Mouse (Mus musculus) megakaryocyte-erythroid progenitor cell, adult 5-6 weeks (primary cell): ENCODE data around the gene Plxna1. TPM values are rescaled to one million over a fixed set of nuclear protein-coding genes. Genes with fewer than 3 reads are reported as not detected.

Experiments used
- ATAC-seq: replicated peaks from 2 replicates; pipeline ENCODE4 v1.8.0; 2016; ENCODE audit warnings: mild to moderate bottlenecking, inconsistent platforms; ENCODE audit not compliant: severe bottlenecking, poor library complexity, low FRiP score, low TSS enrichment
- total RNA-seq, 2 experiments: library from RNA; stranded (forward) in 1 of 2; stranded (reverse) in 1 of 2; fragments of 200-1000, 215-1000 nt in 1 of 2; fragments of >200 nt in 1 of 2; fragmentation: Nextera tagmentation in 1 of 2; gene quantifications; 2 replicates each; pipeline ENCODE4 v1.2.3; 2014 to 2017

Plxna1 gene
- total RNA-seq, 2 experiments from 2014 or later = 4.8 to 6.2 TPM

DNA sequence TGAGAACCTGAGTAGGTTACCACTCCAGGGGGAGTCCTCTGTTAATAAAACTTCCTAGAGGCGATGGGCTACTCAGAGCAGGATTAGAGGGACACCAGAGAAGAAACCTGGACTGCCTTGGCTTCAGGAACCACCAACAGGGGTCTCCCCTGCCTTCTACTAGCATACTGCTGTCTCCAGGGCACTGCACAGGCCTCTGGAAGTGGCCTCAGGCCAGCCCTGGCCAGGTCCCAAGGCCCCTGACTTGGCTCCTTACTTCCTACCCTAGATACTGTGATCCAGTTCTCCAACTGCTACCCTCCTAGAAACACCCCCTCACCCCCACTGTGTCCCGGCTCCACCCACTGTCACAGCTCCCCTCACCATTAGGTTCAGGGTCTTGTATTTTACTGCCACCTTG, 23.0 kb downstream of the Plxna1 start:
- no peak for ATAC-seq

DNA sequence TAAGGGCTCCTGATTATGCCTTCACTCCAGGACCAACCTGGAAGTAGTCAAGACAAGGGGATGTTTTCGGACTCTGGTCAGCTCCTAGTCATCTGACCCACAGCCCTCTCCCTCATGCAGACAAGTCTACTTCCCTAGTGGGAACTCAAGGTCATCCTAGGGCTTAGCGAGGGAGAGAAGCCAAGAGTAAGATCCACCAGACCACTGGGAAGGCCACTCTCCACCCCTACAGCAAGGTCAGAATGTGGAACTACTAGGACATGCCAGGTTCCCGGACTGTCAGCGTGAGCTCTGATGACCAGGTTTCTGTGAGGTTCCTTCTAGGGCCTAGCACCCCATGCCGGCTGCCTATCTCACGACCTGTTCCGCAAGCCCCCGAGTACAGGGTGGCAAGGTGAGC, 23.7 kb downstream of the Plxna1 start:
- ATAC-seq = no peak

DNA sequence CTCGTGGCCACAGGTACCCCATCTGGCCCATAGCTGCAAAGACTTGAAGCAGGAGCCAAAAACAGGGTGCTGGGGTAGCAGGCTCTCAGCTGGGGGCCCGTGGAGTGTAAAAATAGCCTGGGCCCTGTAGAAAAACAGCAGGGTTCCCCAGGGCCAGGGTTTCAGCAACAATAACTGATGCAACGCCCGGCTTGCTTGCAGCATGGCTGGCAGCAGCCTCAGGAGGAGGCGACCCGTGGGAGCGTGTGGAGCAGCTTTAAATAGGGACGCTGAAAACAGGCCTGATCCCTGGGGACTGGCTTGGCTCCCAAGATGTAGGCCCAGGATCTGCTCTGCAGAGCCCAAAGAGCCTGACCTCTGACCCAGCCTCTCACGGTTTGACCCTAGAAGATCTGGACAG, 24.8 kb downstream of the Plxna1 start:
- ATAC-seq = no peak

DNA sequence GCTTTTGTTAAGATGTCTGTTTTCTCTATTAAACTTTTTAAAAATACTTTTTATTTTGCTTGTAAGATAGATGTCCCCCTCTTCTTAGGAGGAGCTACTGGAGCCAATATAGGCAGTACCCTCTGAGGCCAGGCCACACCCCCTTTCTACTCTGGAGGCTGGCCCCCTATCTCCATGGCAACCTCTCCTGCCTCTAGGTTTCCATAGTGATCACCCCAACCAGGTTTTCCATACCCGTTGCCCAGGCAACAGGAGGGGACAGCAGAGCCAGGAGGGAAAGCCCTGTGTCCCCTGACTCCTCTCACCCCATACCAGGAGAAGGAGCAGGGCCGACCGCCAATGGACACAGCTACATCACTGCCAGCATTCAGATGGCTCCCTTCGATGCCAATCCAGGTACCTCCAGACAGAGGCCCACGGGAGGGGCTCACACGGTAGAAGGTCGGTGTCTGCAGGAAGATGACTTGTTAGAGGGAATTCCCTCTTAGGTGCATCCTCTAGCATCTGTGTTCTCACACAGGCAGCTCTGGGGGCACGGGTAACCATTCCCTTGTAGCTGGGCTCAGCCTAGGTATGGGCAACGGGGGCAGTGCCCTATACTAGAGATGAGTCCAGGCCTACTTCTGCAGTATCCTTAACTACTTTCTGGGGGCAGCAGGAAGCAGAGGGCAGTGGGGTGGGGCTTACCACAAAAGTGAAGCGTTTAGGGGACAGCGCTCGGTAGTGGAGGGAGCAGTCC, 28.3 kb downstream of the Plxna1 start:
- ATAC-seq = no peak

DNA sequence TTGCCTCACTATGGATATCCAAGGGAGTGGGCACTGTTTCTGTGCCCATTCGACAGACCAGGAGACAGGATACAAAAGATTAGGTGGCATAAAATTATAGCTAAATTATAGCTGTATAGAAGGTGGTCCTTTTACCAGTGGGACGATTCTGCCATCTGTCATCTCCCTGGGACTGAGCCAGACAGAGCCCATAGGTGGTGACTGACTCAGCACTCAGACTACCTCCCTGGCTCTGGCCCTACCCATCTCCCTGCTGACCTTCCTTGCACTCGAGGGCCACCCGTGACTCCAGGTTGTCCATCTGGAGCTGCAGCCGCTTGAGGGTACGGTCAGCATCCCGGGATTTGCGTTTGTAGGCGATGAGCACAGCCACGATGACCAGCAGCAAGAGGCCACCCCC, 31.5 kb downstream of the Plxna1 start:
- ATAC-seq = no peak

DNA sequence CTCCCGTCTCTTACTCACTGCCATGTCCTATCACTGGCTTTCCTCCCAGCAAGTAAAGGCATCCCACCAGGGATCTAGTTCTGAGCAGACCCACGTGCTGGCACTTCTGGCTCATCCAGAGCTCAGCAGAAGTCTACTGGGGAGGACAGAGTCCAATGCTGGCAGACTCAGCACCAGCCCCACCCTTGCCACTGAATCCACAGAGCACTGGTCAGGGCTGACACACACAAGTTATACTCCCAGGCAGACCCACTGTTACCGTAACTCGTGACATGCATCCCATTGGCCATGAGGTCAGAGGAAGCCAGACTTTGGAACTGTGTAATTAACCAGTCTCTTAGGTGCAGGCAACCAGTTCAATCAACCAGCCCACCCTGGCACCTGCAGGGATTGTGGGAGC, 33.8 kb downstream of the Plxna1 start:
- ATAC-seq = no peak

DNA sequence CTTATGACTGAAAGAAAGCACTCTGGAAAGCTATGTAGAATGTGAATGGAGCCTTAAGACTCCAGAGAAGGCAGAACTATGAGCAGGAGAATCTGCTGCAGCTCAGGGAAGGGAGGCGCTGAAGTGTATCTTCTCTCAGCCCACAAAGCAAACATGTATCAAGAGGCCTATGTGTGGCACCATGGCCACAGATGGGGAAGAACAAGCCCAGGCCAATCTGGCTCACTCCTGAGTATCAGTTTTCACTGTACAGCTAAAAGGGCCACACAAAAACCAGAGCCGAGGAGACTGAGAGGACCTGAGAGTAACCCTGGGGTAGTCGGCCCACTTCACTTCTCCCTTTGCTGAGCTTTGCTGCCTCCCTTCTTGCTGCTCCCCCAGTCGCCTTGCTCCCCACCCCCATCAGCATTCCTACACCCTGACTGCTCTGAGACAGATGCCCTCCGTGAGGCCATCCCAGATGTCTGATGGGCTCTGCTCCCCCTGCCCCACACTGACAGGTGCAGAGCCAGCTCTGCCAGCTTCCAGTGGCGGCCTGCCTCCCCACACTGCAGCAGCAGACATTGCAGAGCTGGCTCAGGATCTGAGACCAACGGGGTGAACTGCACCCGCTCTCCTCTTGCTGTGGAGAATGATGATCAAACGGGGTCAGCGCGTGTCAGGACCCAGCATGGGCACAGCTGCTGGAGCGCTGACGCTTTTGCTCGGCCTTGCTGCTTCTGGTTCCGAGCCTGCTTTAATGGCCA, 34.5 kb downstream of the Plxna1 start:
- no peak for ATAC-seq

DNA sequence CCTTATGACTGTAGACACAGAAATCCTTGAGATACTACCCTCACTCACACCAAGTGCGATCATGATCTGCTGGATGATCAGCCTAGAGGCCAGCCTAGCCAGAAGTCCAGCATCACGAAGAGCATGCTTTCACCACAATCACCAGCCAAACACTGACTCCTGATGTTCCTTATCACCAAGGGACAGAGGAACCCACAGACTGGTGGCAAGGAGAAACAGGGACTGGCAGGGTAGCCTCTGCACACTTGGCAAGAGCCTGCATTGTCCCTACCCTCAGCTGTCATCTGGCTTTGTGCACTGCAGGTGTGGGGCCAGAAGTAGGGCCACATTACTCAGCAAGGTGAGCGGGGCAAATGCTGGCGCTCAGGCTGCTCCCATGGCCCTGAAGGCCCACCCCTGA, 37.6 kb downstream of the Plxna1 start:
- peak; percentile 85 for ATAC-seq

DNA sequence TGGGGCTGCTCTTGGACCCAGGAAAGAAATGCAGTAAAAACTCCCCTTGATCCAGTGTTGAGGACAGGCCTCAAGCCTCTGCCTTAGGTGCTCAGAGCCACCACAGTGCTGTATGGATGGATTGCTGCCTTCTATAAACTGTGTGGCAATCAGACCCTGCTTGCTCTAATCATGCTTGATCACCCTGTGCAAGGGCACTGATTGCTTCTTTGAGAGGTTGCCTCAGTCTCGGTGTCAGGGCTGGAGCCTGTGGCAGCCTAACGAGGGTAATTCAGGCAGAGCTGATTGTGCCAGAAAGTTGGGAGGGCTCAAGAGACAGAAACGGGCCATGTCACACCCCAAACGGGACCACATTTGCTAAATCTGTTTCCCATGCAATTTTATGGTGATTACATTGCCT, 47.2 kb downstream of the Plxna1 start:
- ATAC-seq = no peak

DNA sequence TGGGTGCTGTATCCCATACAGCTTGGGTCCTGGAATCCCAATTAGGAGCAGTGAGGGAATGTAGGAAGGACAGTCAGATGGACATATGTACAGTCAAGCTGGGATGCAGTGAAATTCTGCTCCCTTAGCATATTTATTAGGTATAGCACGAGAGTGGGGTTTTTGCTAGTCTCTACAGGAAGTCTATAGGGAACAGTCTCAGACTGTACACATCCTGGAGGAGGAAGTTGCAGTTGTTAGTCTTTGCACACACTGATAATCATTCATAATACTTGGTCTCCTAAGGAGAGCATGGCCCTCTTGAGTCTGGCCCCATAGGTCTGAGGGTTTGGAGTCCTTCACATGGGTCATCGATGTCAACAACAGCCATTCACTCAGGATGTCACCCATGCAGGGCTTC, 50.9 kb downstream of the Plxna1 start:
- ATAC-seq = no peak

DNA sequence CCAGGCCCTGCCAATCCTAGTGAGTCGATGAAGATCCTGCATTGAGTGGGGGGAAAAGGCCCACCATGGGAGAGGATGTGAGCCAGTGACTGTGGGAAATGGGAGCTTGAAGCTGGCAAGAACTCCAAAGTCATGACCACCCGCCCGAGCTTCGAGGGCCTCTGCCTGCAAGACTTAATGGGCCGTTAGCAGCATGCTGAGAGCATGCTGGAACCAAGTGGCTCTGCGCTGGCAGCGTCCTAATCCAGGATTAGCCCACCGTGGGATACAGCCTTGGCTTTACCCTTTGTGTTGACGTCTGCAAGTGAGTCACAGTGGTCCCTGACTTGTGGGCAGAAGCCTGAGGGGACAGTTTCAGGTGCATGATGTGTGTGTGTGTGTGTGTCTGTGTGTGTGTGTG, 52.2 kb downstream of the Plxna1 start:
- ATAC-seq = no peak

DNA sequence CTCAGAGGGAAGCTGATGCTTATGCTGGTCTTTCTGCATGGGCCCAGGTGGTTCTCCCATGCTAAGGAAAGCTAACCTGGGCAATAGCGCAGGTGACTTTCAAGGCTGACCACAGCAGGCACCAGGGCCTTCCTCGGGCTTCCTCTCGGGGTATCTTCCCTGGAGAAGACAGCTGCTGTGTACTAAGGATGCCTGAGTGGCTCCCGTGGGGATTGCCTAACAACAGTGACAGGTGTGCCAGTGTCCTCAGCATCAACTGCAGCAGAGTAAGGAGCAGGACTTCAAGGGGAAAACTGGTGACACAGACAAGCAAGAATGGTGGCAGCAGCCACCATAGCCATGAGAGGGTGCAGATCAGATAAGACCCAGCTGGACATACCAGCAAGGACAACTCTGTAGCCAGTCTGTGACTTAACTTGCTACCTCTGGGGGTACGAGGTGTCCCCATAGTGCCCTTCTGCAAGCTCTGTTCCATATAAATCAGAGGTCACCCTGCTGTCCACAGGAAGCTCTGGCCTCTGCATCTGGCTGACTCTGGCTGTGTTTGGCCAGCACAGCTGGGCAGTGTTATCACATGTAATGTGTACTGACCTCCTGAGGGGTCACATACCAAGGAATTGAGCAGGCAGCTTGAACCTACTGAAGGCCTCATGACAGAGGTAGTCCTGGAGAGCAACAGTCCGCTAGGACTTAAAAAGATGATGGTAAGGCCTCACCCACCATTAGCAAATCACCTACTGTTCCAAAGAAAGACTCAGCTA, 54.0 kb downstream of the Plxna1 start:
- no peak for ATAC-seq

DNA sequence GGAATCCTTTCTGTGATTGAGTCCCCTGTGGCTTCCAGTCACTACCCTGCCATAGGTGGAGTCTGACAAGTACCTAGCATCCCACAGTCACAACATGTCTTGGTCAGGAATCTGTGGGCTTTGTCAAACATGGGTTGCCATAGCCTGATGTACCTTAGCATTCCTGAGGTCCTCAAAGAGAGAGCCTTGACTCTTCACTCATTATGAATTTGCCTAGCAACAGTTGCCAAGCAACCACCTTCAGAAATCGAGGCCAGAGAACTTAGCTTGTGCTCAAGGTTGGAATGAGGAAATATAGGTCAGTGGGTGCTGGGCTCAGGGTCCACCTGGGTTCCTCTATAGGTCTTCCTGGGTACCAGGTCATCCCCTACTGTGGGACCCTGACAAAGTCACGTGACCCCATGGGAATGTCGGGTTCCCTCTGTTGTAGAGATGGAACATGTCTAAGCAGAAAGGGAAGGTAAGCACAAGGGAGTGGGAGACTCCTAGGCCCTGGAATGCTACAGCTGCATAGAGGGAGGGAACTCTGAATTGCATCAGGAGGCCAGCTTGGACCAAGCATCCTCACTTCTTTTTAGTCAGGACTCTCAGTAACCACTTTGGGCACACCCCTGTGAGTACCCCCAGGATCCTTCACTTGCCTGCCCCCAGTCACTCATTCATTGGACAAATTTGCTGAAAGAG, 57.9 kb downstream of the Plxna1 start:
- ATAC-seq = no peak

DNA sequence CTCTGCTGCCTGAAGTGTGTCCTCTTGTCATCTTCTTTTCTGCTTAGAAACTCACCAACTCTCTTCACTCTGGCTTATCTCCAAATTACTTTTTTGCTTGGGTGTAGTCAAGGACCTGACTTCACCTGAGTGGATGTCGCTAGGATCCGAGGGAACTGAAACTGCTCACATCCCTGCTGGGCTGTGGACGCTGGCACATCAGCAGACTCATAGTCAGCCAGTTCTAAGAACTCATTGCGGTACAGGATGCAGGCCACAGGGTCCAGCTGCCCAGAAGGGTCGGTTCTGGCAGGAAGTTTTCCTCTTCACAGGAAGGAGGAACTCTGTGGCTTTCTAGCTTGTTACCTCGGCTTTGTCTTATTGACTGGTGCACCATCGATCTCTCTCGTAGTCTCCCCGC, 62.6 kb downstream of the Plxna1 start:
- no peak for ATAC-seq

DNA sequence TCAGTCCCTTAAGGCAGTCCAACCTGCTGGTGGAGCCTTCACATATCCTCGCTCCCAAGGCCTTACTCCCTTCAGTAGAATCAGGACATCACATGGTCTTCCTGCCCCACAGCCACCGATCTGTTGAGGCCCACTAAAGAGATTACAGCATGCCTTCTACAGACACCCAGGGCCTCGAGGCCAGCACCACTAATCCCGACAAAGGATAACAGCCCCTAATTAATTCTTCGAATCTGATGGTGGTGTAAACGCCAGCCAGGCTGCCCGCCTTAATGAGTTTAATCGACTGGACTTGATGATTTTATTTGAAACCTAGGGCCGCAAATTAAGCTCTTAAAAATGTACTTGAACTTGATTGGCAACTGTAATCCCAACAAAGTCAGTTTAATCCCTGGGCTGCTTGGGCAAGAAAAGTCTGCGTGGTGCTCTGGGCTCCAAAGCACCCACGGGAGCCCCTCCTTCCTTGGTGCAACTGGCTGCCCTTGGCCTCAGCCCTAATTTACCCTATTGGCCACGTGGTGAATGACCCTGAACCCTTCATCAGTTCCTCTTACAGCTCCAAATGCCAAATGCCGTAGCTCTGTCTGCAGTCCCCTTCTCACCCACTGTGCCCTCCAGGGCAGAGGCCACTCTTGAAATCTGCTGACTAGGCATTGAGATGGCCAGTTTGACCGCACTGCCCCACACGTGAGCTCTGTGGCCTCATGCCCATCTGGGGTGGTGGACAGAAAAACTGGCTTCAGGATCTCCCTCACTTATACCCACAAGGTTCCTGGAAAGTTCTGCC, 65.3 kb downstream of the Plxna1 start:
- no peak for ATAC-seq

DNA sequence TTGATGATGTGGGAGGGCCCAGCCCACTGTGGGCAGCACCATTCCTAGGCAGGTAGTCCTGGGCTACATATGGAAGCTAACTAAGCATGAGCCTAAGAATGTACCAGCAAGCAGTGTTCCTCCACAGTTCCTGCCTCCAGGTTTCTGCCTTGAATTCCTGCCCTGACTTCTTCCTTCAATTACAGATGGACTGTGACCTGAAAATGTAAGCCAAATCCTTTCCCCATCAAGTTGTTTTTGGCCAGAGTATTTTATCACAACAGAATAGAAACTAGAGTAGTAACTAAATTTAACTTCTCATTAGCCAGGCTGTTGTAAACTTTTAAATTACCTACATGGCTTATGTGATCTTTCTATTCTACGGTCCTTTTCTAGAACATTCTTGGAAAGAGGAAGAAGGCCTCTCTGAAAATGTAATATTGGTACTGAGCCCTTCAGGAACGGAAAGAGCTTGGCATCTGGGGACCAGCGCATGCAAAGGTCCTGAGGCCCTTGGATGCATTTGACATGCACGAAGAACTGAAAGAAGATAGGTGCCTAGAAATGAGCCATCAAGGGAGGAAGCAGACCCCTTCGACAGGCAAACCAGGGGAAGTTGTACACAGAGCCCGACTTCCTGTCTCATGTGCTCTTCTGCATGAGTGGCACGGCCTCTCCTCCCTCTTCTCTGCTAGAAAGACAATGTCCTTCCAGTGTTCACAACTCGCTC, 66.3 kb downstream of the Plxna1 start:
- ATAC-seq = no peak

DNA sequence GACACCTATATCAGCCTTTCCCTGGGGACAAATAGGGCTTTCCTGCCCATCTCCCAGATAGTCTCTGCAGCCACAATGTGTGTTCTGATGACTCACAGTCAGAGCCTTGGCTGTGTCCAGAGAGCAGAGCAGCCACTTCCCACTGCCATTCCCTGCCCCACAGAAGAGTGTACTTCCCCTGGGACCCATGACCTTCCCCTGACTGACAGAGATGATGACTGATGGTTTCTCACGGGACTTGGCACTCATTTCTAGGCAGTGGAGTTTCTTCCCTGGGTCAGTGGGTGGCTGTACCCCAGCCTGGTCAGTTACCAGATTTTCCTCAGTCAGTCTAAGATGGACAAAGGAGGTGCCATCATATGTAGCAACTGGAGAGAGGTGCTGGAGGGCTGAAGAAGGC, 67.8 kb downstream of the Plxna1 start:
- no peak for ATAC-seq

DNA sequence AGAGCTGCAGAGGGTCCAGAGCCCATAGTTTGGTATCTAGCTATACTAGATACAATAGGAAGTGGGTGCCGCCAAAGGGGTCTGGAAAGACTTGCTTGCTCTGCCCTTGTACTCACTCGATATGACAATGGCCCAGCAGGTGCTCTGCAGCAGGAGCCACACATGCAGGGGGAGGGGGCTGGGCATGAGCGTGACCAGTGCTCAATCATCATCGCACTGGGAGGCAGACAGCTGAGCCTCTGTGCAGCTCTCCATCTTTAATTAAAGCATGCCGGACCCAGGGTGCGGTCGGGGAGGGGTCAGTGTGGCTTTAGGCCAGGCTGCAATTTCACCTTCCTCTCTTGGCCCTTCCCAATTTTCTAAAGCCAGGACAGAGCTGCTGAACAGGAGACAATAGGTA, 70.9 kb downstream of the Plxna1 start:
- no peak for ATAC-seq

DNA sequence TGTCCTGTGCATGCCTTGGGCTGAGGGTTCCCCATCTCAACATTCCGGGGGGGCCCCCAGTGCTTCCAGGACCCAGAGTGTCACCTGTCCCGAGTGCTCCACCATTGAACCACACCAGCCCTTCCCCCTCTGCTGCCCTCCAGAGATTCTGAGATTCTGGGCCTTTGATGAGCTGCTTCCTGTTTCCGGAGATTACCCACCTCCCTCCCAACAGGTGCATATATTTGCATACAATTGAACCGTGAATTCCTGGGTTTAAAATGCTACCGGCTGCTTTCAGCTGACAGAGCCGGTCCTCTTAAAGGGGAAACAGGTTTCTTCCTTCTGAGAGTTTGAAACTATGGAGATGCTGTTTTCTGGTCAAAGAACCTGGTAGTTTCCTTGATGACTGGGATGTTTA, 74.3 kb downstream of the Plxna1 start:
- ATAC-seq = no peak
